Mouse (Mus musculus): ENCODE measurements around the gene Pbx4.

DNA sequence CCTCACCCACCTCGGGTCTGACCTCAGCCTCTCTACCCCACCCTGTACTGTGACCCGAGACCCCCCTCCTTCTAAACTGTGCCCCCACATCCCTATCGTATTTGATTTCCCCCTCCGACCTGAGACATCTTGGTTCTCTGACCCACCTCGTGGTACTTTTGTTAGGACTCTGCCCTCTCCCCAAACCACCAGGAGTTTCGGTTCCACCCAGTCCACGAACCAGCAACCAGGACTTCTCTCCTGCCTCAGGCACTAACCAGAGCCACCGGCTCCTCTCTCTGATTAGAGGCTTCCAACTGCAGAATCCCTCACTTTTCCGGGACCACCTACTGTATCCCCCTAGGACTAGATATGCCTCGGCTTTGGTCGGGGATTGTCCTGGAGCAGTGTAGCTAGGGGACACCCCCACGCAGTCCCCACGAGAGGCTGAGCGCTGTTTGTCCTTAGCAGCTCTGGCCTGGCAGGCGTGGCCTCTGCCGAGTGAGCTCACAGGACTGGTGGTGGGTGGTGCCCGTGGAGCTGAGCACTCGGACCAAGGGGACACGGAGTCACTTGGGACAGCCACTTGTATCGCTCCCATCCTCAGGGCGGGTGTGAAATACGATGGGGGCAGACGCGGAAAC lies 56.1 kb downstream of the Pbx4 start:
- TF ChIP-seq CTCF (IDR thresholded peaks at IDR 0.05; ENCODE audit: extremely low read depth, insufficient read length, insufficient replicate concordance, low read depth, low read length): no peak
- TF ChIP-seq POLR2A (IDR thresholded peaks at IDR 0.05; ENCODE audit: low read depth, low read length): no peak
